Mouse (Mus musculus) olfactory bulb, adult 2 months (tissue): ENCODE measurements around the gene Folr1.

Experiments used
- CTCF ChIP-seq: fragments of 200-500 bp; IDR thresholded peaks from 2 replicates; pipeline ENCODE4 v1.5.1; 2012; ENCODE audit warnings: low read depth, mild to moderate bottlenecking, low read length, moderate library complexity; ENCODE audit not compliant: insufficient read depth
- POLR2A ChIP-seq: fragments of 200-500 bp; IDR thresholded peaks from 2 replicates; pipeline ENCODE4 v1.6.1; 2012; ENCODE audit warnings: mild to moderate bottlenecking, low read depth, low read length, moderate library complexity; ENCODE audit not compliant: insufficient read depth

DNA sequence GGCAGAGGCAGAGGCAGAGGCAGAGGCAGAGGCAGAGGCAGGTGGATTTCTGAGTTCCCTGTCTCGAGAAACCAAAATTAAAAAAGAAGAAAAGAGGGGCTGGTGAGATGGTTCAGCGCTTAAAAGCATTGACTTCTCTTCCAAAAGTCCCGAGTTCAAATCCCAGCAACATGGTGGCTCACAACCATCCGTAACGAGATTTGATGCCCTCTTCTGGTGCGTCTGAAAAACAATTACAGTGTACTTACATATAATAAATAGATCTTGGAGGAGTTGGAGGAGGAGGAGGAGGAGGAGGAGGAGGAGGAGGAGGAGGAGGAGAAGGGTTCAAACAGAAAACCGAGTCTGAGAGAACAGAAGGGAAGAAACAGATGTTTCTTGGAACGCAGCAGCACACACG lies 25.1 kb upstream of the Folr1 start:
- no peak for TF ChIP-seq CTCF
- no peak for TF ChIP-seq POLR2A
